ENCODE assay signal across 12 mouse cellular contexts in the genomic region with DNA sequence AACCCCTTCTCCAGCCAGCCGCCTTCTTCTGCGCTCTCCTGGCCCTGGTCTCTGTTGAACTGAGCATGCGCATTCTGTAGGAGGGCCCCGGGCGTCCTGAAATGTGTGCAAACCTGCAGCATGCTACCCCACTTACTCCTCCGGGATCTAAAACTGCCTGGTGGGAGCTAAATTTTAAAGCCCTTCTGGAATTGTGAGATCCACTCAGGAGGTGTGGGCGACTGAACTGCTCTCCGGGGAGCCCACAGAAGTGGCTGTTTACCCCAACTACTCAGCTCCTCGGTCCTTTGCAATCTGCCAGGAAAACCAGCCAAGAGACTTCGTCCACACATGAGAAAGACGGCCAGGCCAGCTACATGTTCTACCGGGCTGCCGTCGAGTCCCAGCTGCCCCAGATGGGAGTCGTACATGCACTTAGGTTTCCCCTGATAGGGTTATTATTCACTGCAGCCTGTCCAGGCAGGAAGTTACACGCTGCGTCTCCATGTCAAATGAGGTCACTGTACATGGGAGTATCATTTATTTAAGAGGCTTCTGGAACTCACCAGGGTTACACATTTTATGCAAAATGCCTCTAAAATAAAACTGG. TPM values are rescaled to one million over a fixed set of nuclear protein-coding genes. Genes with fewer than 3 reads are reported as not detected.
A peak's percentile ranks its signal among the peaks of the same experiment; 100 is the strongest.
DNase-seq lines count a peak whose midpoint lies in the region; ATAC-seq lines count a peak whose summit lies in the region.
"Had no signal": no experiment of that assay in that cellular context is flagged by ENCODE, and none has a peak within 500 bp of the region (broad histone marks: within the 10 kb centered on the region; RNA-seq: fewer than 3 reads in every experiment).

No protein-coding gene starts in this region.

- no peak overlapping the region for H3K4me2 ChIP-seq in heart, embryonic 12.5 days
- H3K4me2 ChIP-seq in forebrain, embryonic 12.5 days = no peak overlapping the region
- H3K4me2 ChIP-seq in forebrain, embryonic 11.5 days (ENCODE audit: low read depth, low read length, severe bottlenecking) = no peak overlapping the region
- H3K4me2 ChIP-seq: limb, embryonic 15.5 days had no signal

- H3K36me3 ChIP-seq in heart, embryonic 12.5 days = no peaks in the 10 kb centered on the region
- no peaks in the 10 kb centered on the region for H3K36me3 ChIP-seq in forebrain, embryonic 12.5 days (replicated peaks)
- no peaks in the 10 kb centered on the region for H3K36me3 ChIP-seq in forebrain, embryonic 11.5 days (ENCODE audit: control insufficient read depth, insufficient read depth, low read length)
- H3K36me3 ChIP-seq: limb, embryonic 15.5 days had no signal

- no peaks in the 10 kb centered on the region for H3K9me3 ChIP-seq in heart, embryonic 12.5 days (replicated peaks)
- H3K9me3 ChIP-seq in forebrain, embryonic 12.5 days = no peaks in the 10 kb centered on the region
- H3K9me3 ChIP-seq in forebrain, embryonic 11.5 days (ENCODE audit: control insufficient read depth, low read length) = no peaks in the 10 kb centered on the region
- H3K9me3 ChIP-seq: limb, embryonic 15.5 days had no signal

- H3K27me3 ChIP-seq in heart, embryonic 12.5 days (replicated peaks) = no peaks in the 10 kb centered on the region
- no peaks in the 10 kb centered on the region for H3K27me3 ChIP-seq in forebrain, embryonic 12.5 days
- H3K27me3 ChIP-seq in forebrain, embryonic 11.5 days (ENCODE audit: control insufficient read depth, insufficient read depth, low read length) = no peaks in the 10 kb centered on the region
- H3K27me3 ChIP-seq: limb, embryonic 15.5 days had no signal

- DNase-seq in heart, adult 18-20 months = peak; percentile 73 to 76
- peak; percentile 28 for DNase-seq in urinary bladder, postnatal 14 days (ENCODE audit: low spot score)
- no peak for DNase-seq in urinary bladder, adult 2 months (ENCODE audit: low spot score)
- peak; percentile 42 to 70 for DNase-seq in kidney, postnatal 4 days
- DNase-seq in forebrain, embryonic 11.5 days (ENCODE audit: low spot score) = no peak
- DNase-seq in spleen, adult 12 weeks (ENCODE audit: low spot score) = no peak
- DNase-seq: B cell, adult 2 months; cerebellum, postnatal 14 days; thymus, adult 2 months had no signal

- H3K27ac ChIP-seq in heart, embryonic 12.5 days (ENCODE audit: poor library complexity, severe bottlenecking) = no peak overlapping the region
- no peak overlapping the region for H3K27ac ChIP-seq in forebrain, embryonic 12.5 days
- no peak overlapping the region for H3K27ac ChIP-seq in forebrain, embryonic 11.5 days (ENCODE audit: low read depth, low read length)
- H3K27ac ChIP-seq: limb, embryonic 15.5 days had no signal

- no peak overlapping the region for H3K9ac ChIP-seq in heart, embryonic 12.5 days
- no peak overlapping the region for H3K9ac ChIP-seq in forebrain, embryonic 12.5 days
- no peak overlapping the region for H3K9ac ChIP-seq in forebrain, embryonic 11.5 days (ENCODE audit: low read length)
- H3K9ac ChIP-seq: limb, embryonic 15.5 days had no signal

- 71% methylated on average over 17 of the region's 17 CpGs for WGBS in heart, embryonic 12.5 days
- 84% methylated on average over 17 of the region's 17 CpGs for WGBS in forebrain, embryonic 12.5 days
- 83% methylated on average over 17 of the region's 17 CpGs for WGBS in forebrain, embryonic 11.5 days

- H3K4me1 ChIP-seq in heart, embryonic 12.5 days (replicated peaks) = peaks cover 39% of the 10 kb centered on the region
- H3K4me1 ChIP-seq in forebrain, embryonic 12.5 days = no peaks in the 10 kb centered on the region
- no peaks in the 10 kb centered on the region for H3K4me1 ChIP-seq in forebrain, embryonic 11.5 days (replicated peaks; ENCODE audit: control insufficient read depth, insufficient read depth, low read length)

- ATAC-seq in heart, embryonic 12.5 days (ENCODE audit: insufficient number of reproducible peaks, low FRiP score) = no peak
- no peak for ATAC-seq in forebrain, embryonic 12.5 days (ENCODE audit: low FRiP score)
- no peak for ATAC-seq in forebrain, embryonic 11.5 days (replicated peaks; ENCODE audit: low FRiP score)

- H3K4me3 ChIP-seq in heart, embryonic 12.5 days = no peak overlapping the region
- H3K4me3 ChIP-seq in forebrain, embryonic 12.5 days (replicated peaks) = no peak overlapping the region
- H3K4me3 ChIP-seq in forebrain, embryonic 11.5 days (ENCODE audit: low read depth, low read length) = no peak overlapping the region
- H3K4me3 ChIP-seq: limb, embryonic 15.5 days had no signal

RNA-seq across cellular contexts. Expression of gene 1700019N19Rik, which starts 22.3 kb away (rescaled TPM):
- total RNA-seq in heart, adult 18-20 months (2021) = not detected
- polyA plus RNA-seq in heart, embryonic 12.5 days (2016; fragmentation: Nextera tagmentation; extraction: Ambion mirVana) = not detected in 2 replicates
- polyA plus RNA-seq in urinary bladder, adult 2 months (2012; rRNA removed) = 1.7 and 2.9 TPM in 2 replicates
- not detected in 2 replicates for polyA plus RNA-seq in forebrain, embryonic 12.5 days (2016; fragmentation: Nextera tagmentation; extraction: Ambion mirVana)
- not detected in 2 replicates for polyA plus RNA-seq in forebrain, embryonic 11.5 days (2014; fragmentation: Nextera tagmentation; extraction: Ambion mirVana)
- polyA plus RNA-seq: limb, embryonic 15.5 days had no signal

RNA-seq across cellular contexts. Expression of gene Pnliprp2, which starts 57.0 kb away (rescaled TPM):
- not detected for total RNA-seq in heart, adult 18-20 months (2021)
- 0.10 TPM in 1 of 2 replicates, not detected in the other for polyA plus RNA-seq in heart, embryonic 12.5 days (2016; fragmentation: Nextera tagmentation; extraction: Ambion mirVana)
- polyA plus RNA-seq in urinary bladder, adult 2 months (2012; rRNA removed) = 0.04 TPM in 1 of 2 replicates, not detected in the other
- not detected in 2 replicates for polyA plus RNA-seq in forebrain, embryonic 12.5 days (2016; fragmentation: Nextera tagmentation; extraction: Ambion mirVana)
- polyA plus RNA-seq in forebrain, embryonic 11.5 days (2014; fragmentation: Nextera tagmentation; extraction: Ambion mirVana) = not detected in 2 replicates
- polyA plus RNA-seq: thymus, adult 2 months had no signal

Comparison
In these comparisons a context has a peak if more than half of its experiments do, and no peak if none do; other contexts are left out.
1. DNase-seq: peak in heart, adult 18-20 months (2 of 2), urinary bladder, postnatal 14 days (single experiment) and kidney, postnatal 4 days (2 of 2); none in urinary bladder, adult 2 months (single experiment), forebrain, embryonic 11.5 days (single experiment) and spleen, adult 12 weeks (single experiment).